Mouse (Mus musculus) left cerebral cortex, adult 11 months (tissue): ENCODE results near the gene Miga2.
"Not testable (repeated sequence)": the region's sequence is repeated elsewhere in the genome, so short reads cannot be mapped to it uniquely, and the experiment has no call there.

ENCODE experiments used
- DNase-seq: peaks from one replicate; pipeline ENCODE4 v3.0.0; 2022; ENCODE audit warnings: low spot score

Miga2 gene

GRCm38 (mm10) chr2:30397986-30398512 lies 34.0 kb downstream of the Miga2 start:
- DNase-seq = no peak

DNA sequence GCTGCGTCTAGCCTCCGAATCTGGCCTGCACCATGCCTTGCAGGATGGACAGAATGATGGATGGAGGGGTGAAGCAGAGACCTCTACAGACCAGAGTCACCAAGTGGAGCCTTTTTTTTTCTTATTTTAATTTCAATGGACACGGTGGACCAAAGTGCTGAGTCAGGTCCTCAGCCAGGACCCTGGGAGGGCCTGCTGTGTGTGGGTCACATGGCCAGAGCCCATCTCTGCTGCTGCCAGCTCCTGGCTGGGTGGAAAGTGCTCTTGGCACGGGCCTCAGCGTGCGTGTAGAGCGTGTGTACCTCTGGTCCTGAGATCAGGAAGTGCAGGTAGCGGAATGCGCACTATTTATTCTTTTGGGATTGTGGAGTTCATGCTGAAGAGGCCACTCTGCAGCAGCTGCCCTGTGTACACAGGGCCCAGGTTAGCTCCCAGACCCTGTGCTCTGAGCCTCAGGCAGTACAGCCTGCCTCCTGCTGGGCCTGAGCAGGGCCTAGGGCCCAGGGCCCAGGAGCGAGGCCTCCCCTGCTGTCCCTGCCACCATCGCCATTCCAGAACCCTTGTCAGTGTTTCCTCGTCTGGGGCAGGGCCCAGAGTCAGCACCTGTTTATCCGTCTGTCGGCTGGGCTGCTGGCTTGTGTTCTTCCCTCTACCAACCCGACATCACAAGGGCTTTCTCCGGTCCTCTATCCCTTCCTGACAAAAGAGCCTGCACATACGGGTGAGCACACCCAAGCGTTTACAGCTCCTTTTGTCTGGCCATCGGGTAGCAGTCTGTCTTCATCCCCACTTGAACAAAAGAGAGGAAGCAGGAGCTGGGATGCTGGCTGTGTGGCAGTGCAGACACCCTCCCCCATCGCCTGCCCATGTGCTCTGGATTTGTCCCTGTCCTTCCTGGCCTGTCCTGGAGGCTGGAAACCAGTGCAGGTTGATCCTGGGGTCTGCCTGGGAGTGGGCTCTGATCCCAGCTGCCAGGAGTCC lies 35.4 kb downstream of the Miga2 start:
- DNase-seq = no peak

- no peak for DNase-seq
Observed at GRCm38 (mm10) chr2:30401581-30401980, 37.5 kb downstream of the Miga2 start.

GRCm38 (mm10) chr2:30402351-30402826 lies 38.4 kb downstream of the Miga2 start:
- no peak for DNase-seq

DNA sequence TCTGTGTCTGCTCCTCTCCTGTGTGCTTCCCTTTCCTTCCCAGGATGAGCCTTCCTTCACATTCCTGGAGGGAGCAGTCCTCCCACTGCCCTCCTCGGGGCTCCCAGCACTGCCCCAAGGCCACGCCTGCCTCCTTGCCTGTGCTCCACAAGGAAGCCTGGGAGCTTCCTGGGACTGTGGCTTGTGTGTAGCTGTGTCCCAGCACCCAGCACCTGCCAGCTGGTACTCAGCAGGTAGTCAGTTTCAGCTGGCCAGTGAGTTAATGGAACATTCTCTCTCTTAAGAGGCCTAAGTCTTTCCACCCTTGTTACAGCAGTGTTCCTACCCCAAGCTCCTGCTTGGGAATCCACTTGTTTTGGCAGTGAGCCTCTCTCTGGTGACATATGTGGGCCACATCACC lies 38.8 kb downstream of the Miga2 start:
- no peak for DNase-seq

DNA sequence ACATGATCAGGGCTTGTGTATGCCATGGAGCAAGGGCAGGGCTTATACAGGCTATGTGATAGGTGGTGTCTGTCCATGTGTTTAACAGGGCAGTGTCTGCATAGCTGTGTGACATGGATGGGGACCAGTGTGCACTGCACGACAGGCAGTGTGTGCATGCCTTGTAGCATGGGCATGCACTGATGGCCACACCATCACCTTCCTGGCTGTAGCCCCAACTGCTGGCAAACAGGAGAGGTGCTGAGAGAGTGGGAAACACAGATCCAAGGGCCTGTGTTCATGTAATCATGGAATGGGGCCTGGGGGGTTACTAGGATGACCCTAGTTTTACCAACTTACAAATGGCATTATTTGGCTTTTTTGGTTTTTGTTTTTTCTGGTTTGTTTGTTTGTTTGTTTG lies 39.8 kb downstream of the Miga2 start:
- no peak for DNase-seq

DNA sequence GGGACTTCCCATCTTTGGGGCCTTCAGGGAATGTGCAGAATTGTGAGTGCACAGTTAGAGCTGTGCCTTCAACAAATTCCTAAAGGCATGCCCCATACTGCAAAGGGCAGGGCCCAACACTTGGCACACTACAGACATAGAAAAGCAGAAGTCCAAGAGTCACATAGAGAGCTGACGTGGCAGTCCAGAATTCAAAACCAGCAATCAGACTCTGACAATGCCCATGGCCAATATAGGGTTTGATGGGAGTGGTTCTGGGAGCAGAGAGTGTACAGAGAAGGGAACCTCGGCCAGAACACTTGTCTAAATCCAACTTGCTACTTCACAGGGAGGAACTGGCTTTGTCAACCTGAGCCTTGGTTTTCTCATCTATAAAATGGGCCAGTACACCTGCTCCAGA lies 43.2 kb downstream of the Miga2 start:
- no peak for DNase-seq

DNA sequence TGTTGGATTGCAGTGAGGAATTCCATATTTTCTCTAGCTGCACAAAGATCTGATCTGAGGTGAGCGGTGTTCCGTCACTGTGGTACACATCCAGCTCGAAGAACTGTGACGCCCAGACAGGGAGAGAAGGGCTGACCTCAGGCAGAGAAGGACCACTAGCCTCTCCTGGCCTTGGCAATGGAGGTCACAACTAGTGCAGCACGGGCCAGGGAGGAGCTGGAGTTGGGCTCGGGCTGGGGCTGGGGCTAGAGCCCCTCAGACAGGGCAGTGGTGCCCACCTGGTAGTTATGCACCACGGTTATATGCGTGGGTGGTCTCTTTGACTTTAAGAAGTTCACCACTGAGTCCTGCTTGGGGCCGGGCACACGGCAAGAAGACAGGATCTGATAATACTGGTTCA lies 43.7 kb downstream of the Miga2 start:
- DNase-seq = no peak

GRCm38 (mm10) chr2:30408452-30409100 lies 44.5 kb downstream of the Miga2 start:
- no peak for DNase-seq

GRCm38 (mm10) chr2:30409454-30410176 lies 45.6 kb downstream of the Miga2 start:
- DNase-seq = no peak

DNA sequence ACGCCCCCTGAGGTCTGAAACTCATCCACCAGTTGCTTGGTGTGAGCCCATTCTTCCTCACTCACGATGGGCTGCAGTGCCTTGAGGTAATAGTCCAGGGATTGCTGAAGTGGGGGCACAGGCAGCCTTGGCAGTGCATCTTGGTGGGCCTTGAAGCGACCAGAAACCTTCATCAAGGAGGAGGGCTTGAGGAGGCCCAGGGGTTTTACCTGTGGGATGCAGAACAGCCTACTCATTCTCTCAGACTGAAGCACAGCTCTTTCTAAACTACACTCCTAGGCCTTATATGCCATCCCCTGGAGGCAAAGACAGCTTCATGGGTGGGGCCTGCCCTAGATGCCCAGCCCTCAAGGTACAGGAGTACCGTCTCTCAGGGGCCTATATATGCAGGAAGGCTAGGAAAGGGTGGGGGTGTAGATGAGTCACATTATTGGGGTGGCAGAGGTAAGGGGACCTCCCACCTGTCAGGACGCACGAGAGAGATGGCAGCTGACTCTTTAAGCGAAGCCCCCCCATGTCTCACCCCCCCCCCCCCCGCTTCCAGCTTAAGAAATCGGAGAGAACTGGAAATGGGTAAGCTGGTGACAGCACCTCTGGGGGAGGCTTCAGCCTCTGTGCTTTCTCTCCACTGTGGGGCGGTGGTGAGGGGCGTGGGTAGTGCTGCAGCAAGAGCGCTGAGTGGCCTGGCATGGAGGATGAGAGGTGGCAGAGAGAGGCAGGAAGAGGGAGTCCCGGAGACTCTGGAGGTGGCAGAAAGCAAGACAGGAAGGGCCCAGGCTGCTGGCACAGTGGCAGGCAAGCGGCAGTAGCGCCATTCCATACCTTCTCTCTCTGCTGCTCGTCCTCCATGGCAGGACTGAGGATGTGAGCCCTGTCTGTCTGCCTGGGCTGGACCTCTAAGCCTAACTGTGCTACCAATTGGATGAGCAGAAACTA lies 49.3 kb downstream of the Miga2 start:
- DNase-seq = peak; percentile 67

GRCm38 (mm10) chr2:30414101-30414500 lies 50.1 kb downstream of the Miga2 start:
- no peak for DNase-seq

DNA sequence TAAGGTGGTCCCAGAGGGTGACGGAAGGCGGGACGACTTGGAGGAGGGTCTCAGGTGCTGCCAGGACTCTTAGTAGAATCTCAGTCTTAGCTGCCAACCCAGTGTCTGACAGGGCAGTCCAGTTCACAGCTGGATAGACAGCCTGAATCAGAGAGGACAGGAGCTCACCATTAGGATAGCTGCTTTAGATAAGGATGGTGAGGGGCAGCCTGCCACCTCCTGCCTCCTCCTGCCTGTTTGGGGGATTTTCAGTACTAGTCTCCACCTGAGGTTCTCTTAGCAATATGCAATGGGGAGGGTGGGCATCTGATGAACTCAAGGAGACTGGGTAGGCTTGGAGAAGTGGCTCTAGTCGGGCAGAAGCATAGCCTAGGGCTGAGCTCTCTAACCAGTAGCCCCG lies 50.6 kb downstream of the Miga2 start:
- no peak for DNase-seq

- DNase-seq = peak; percentile 90
Observed at GRCm38 (mm10) chr2:30415157-30415935, 51.3 kb downstream of the Miga2 start, which contains the start of gene Crat. TSS of gene Crat (minus strand) at chr2:30415813.

DNA sequence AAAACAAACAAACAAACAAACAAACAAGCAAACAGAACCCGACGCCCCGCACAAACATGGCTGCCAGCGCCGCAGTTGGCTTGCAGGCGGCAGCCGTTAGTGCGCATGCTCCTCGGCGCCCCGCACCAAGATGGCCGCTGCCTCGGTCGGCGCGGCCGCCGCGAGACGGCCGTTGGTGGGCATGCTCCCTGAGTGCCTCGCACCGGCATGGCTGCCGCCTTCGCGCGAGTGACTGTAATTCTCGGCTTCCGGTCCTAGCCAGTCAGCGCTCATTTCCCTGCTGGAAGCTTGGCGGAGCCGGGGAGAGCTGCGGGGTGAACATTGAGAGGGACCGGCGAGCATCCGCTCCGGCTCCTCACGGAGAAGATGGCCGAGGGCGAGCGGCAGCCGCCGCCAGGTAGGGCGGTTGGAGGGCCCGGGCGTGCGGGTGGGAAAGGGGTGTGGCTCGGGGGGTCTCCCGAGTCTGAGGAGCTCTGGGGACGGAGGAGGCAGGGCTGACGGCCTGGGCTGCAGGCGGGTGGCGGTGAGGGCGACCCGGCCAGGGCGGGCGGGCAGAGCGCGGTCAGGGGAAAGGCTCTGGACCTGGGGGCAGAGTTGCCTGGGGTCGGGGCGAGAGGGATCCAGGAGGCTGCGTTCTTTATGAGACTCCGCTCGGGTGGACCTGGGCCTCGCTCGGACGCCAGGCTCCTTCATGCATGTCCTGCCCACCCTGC lies 52.1 kb downstream of the Miga2 start, which contains the start of gene Ptpa:
Gene Ptpa (plus strand): TSS at position 104 of the 713 bp plus-strand sequence.
- DNase-seq = peak; percentile 90

DNA sequence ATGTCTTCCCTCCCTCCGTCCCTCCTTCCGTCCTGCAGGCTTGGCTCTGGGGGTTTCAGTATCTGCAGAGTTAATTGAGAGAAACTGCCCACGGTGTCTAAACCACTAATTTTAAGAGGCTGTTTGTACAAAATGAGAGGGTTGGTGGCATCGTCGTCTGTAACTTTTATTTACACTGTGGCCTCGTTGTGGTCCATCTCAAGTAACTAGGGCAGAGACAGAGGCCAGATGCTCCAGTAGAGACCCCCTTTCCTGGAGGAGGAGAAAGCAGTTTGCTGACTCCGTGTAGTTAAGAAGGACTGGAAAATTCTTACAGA lies 52.6 kb downstream of the Miga2 start:
- DNase-seq = no peak

DNA sequence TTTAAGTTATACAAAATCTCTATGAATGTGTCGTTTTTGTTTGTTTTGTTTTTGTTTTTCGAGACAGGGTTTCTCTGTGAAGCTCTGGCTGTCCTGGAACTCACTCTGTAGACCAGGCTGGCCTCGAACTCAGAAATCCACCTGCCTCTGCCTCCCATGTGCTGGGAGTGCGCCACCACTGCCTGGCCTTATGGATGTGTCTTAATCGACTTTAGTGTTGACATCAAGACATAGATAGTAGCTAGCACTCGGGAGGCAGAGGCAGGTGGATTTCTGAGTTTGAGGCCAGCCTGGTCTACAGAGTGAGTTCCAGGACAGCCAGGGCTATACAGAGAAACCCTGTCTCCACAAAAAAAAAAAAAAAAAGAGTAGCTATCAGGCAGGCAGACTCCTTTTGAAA lies 53.1 kb downstream of the Miga2 start:
- DNase-seq = not testable (repeated sequence)

DNA sequence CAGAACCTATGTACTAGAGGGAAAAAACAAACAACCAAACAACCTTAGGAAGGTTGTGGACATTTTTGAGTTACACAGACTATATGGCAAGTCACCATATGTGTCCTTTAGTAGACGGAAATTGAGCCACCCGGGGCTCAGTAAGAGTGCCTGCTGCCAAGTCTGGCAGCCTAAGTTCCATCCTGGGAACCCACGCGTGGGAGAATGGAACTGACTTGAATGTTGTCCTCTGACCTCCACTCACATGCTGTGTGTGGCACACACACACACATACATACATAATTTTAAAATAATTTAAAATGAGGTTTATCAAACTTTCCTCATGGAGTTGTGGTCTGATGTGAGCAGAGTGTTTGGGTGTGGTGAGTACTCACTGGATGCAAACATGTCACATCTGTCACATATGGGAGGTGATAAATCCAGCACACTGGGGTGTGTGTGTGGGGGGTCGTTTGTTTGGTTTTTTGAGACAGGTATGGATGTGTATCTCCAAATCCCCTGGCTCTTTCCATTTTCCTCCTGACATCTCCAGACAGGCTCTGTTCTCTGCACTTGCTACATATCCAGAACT lies 53.6 kb downstream of the Miga2 start:
- no peak for DNase-seq

- no peak for DNase-seq
Observed at GRCm38 (mm10) chr2:30418259-30418658, 54.2 kb downstream of the Miga2 start.
